Mouse (Mus musculus) liver, adult 2 months (tissue): ENCODE results near the gene Cemip2. TPM values are rescaled to one million over a fixed set of nuclear protein-coding genes. Genes with fewer than 3 reads are reported as not detected.

Experiments used
- DNase-seq: peaks from one replicate; pipeline ENCODE4 v3.0.0-alpha.2; 2011; ENCODE audit warnings: low read depth, low spot score; ENCODE audit errors: extremely low read depth
- H3K27ac ChIP-seq: fragments of 200-500 bp; replicated peaks from 2 replicates; pipeline ENCODE4 v1.5.1; 2012; ENCODE audit warnings: low read depth, mild to moderate bottlenecking, control low read depth, inconsistent platforms, low read length; ENCODE audit not compliant: insufficient read depth
- H3K27me3 ChIP-seq: fragments of 200-500 bp; 2 replicates; pipeline ENCODE4 v1.6.1; 2012; ENCODE audit warnings: mild to moderate bottlenecking, moderate library complexity, low read length, inconsistent platforms; ENCODE audit not compliant: control insufficient read depth, insufficient read depth
- H3K36me3 ChIP-seq: fragments of 200-500 bp; 2 replicates; pipeline ENCODE4 v1.6.1; 2012; ENCODE audit warnings: low read length, inconsistent platforms; ENCODE audit not compliant: control insufficient read depth, insufficient read depth
- H3K4me1 ChIP-seq: fragments of 200-500 bp; 2 replicates; pipeline ENCODE4 v1.6.1; 2011; ENCODE audit warnings: low read length; ENCODE audit not compliant: control insufficient read depth, insufficient read depth
- H3K4me3 ChIP-seq: fragments of 200-500 bp; 2 replicates; pipeline ENCODE4 v1.5.1; 2011; ENCODE audit warnings: low read depth, mild to moderate bottlenecking, control low read depth, low read length, moderate library complexity; ENCODE audit not compliant: insufficient read depth
- H3K79me2 ChIP-seq: fragments of 200-500 bp; 2 replicates; pipeline ENCODE4 v1.6.1; 2012; ENCODE audit warnings: inconsistent platforms, mild to moderate bottlenecking, low read length, moderate library complexity; ENCODE audit not compliant: control insufficient read depth, insufficient read depth
- H3K9ac ChIP-seq: fragments of 200-500 bp; 2 replicates; pipeline ENCODE4 v1.6.1; 2012; ENCODE audit warnings: low read depth, mild to moderate bottlenecking, control low read depth, inconsistent platforms, low read length
- CTCF ChIP-seq: fragments of 200-500 bp; IDR thresholded peaks from 2 replicates; pipeline ENCODE4 v1.5.1; 2011; ENCODE audit warnings: low read depth, low read length, control low read depth
- POLR2A ChIP-seq: fragments of 200-500 bp; IDR thresholded peaks from 2 replicates; pipeline ENCODE4 v1.6.1; 2011; ENCODE audit warnings: low read length, control low read depth; ENCODE audit not compliant: insufficient read depth; ENCODE audit errors: extremely low read depth
- WGBS: fragments of 180-500 bp; shearing (Covaris S2); methylation state at CpG from one replicate; pipeline ENCODE4 v1.1.7; 2018; 5-methylcytosine and 5-hydroxymethylcytosine counted together
- polyA plus RNA-seq: library from polyadenylated mRNA; depleted of rRNA; stranded (reverse); fragments of >200 nt; gene quantifications from 2 replicates; pipeline ENCODE4 v1.2.3, GENCODE M21; 2012
- total RNA-seq: library from RNA; depleted of rRNA; stranded (reverse); fragments of >200 nt; gene quantifications from 2 replicates; pipeline ENCODE4 v1.2.3, GENCODE M21; 2014

Gene Cemip2
- total and polyA plus RNA-seq, 2 experiments: 2.9 to 18.1 TPM

GRCm38 (mm10) chr19:21834952-21835351, 56.8 kb downstream of the Cemip2 start:
- no peak for TF ChIP-seq POLR2A
- no peak for TF ChIP-seq CTCF
- H3K27me3 ChIP-seq: no peaks in the 10 kb centered on the region
- H3K36me3 ChIP-seq: peaks cover 54% of the 10 kb centered on the region
- H3K4me1 ChIP-seq: 0 out of 2 replicates have a peak, but pooled peaks cover 2% of the 10 kb centered on the region
- H3K27ac ChIP-seq: no peak overlapping the region
- no peak overlapping the region for H3K4me3 ChIP-seq
- H3K79me2 ChIP-seq: no peaks in the 10 kb centered on the region
- DNase-seq: no peak
- no peak overlapping the region for H3K9ac ChIP-seq
- WGBS: 88% methylated on average over 7 of the region's 7 CpGs

GRCm38 (mm10) chr19:21850721-21851120, 72.6 kb downstream of the Cemip2 start:
- Histone ChIP-seq H3K79me2 (no peaks in the 10 kb centered on the region), H3K9ac (no peak overlapping the region), H3K27me3 (no peaks in the 10 kb centered on the region), H3K4me1 (no peaks in the 10 kb centered on the region), H3K36me3 (peaks cover 35% of the 10 kb centered on the region), H3K27ac (no peak overlapping the region), H3K4me3 (no peak overlapping the region)
- no peak for TF ChIP-seq POLR2A
- TF ChIP-seq CTCF: no peak
- DNase-seq: no peak
- WGBS: 86% methylated on average over 10 of the region's 10 CpGs

- no peak for DNase-seq
- Histone ChIP-seq H3K27me3 (no peaks in the 10 kb centered on the region), H3K27ac (no peak overlapping the region), H3K79me2 (no peaks in the 10 kb centered on the region), H3K4me1 (no peaks in the 10 kb centered on the region), H3K36me3 (peaks cover 32% of the 10 kb centered on the region), H3K4me3 (no peak overlapping the region), H3K9ac (no peak overlapping the region)
- WGBS: 88% methylated on average over 5 of the region's 5 CpGs
- TF ChIP-seq CTCF: no peak
- TF ChIP-seq POLR2A: no peak
These were observed 76.5 kb downstream of the Cemip2 start for GRCm38 (mm10) chr19:21854526-21855228.

GRCm38 (mm10) chr19:21855421-21856128, 77.4 kb downstream of the Cemip2 start:
- TF ChIP-seq POLR2A (no peak), CTCF (no peak)
- peaks cover 32% of the 10 kb centered on the region for H3K36me3 ChIP-seq
- 81% methylated on average over 8 of the region's 8 CpGs for WGBS

GRCm38 (mm10) chr19:21858846-21859521, 80.8 kb downstream of the Cemip2 start:
- WGBS: 89% methylated on average over 12 of the region's 12 CpGs
- DNase-seq: no peak

More at GRCm38 (mm10) chr19:21855421-21856128, 77.4 kb downstream of the Cemip2 start:
- no peak overlapping the region for H3K4me3 ChIP-seq
- H3K79me2 ChIP-seq: no peaks in the 10 kb centered on the region
- no peak overlapping the region for H3K9ac ChIP-seq
- no peaks in the 10 kb centered on the region for H3K4me1 ChIP-seq
- H3K27ac ChIP-seq: 0 out of 2 replicates have a peak overlapping the region, but pooled peaks have one; percentile 23
- DNase-seq: no peak
- H3K27me3 ChIP-seq: no peaks in the 10 kb centered on the region

More at GRCm38 (mm10) chr19:21858846-21859521, 80.8 kb downstream of the Cemip2 start:
- Histone ChIP-seq H3K9ac (no peak overlapping the region), H3K4me1 (no peaks in the 10 kb centered on the region; the same call in 1 of the 2 replicates), H3K27ac (no peak overlapping the region), H3K27me3 (no peaks in the 10 kb centered on the region), H3K36me3 (peaks cover 27% of the 10 kb centered on the region), H3K4me3 (no peak overlapping the region), H3K79me2 (no peaks in the 10 kb centered on the region)
- TF ChIP-seq CTCF: no peak
- TF ChIP-seq POLR2A: no peak
